Mouse (Mus musculus): ENCODE data around the gene Lrmp. TPM values are rescaled to one million over a fixed set of nuclear protein-coding genes. Genes with fewer than 3 reads are reported as not detected.

Lrmp gene
- polyA plus RNA-seq, 1 experiment from 2014 or later, result 15.2 TPM

DNA sequence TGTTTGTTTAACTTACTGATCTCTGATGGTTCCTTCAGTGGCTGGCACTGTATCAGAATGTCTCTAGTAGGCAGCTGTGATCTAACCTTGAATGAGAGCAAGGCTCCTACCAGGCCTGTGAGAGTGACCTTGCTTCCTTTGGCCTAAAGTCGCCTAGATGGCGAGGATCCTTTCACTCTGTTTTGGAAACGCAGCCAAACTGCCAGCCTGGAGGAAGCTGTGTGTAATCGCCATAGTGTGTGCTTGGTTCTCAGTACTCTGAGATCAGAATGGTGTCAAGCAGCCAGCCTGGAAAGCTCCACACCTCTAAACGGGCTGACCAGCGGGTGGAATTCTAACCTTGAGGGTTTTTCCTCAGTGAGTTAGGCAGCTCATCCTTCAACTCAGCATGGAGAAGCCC lies 2.6 kb upstream of the Lrmp start:
- no peak overlapping the region for H3K4me3 ChIP-seq (ENCODE audit: low read depth, low read length)
- TF ChIP-seq EP300 (optimal IDR thresholded peaks at IDR 0.05), result no peak
- TF ChIP-seq CTCF (IDR thresholded peaks at IDR 0.05; ENCODE audit: low read depth), result no peak
- DNase-seq (ENCODE audit: low spot score) (no peak), ATAC-seq (ENCODE audit: low FRiP score, low TSS enrichment) (no peak)
- H3K9ac ChIP-seq (ENCODE audit: low read length), result no peak overlapping the region
- H3K27me3 ChIP-seq (ENCODE audit: control insufficient read depth, insufficient read depth, low read length), result no peaks in the 10 kb centered on the region
- H3K27ac ChIP-seq (replicated peaks), result no peak overlapping the region
- 50% methylated on average over 6 of the region's 6 CpGs for WGBS
- no peaks in the 10 kb centered on the region for H3K4me1 ChIP-seq (replicated peaks; ENCODE audit: control insufficient read depth, insufficient read depth)
- H3K4me2 ChIP-seq (replicated peaks; ENCODE audit: low read depth), result no peak overlapping the region
- H3K36me3 ChIP-seq (ENCODE audit: control insufficient read depth, insufficient read depth, low read length), result no peaks in the 10 kb centered on the region
- no peaks in the 10 kb centered on the region for H3K9me3 ChIP-seq (ENCODE audit: control insufficient read depth, low read length)

DNA sequence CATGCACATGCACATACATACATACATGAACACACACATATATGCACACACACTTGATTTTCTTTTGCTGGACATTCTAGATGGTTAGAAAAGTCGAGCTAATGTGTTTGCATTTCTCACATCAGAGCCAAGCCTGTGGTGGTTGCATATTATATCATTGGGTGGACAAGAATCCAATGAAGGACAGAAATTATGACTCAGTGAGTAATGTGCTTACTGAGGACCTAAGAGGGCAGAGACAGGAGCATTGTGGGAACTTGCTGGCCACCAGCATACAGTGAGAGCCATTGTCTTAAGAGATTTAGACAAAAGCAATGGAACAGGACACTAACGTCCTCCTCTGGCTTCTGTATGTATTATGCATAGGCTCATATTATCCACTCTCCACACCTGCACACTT lies 892 bp upstream of the Lrmp start:
- Histone ChIP-seq H3K4me3 (ENCODE audit: low read depth, low read length) (no peak overlapping the region), H3K36me3 (ENCODE audit: control insufficient read depth, insufficient read depth, low read length) (no peaks in the 10 kb centered on the region), H3K27me3 (ENCODE audit: control insufficient read depth, insufficient read depth, low read length) (no peaks in the 10 kb centered on the region), H3K27ac (replicated peaks) (no peak overlapping the region), H3K9ac (ENCODE audit: low read length) (no peak overlapping the region), H3K4me2 (replicated peaks; ENCODE audit: low read depth) (no peak overlapping the region), H3K4me1 (replicated peaks; ENCODE audit: control insufficient read depth, insufficient read depth) (no peaks in the 10 kb centered on the region), H3K9me3 (ENCODE audit: control insufficient read depth, low read length) (no peaks in the 10 kb centered on the region)
- DNase-seq (ENCODE audit: low spot score), result no peak
- 70% methylated on average over 2 of the region's 2 CpGs for WGBS
- TF ChIP-seq EP300 (optimal IDR thresholded peaks at IDR 0.05), result no peak
- no peak for TF ChIP-seq CTCF (IDR thresholded peaks at IDR 0.05; ENCODE audit: low read depth)
- no peak for ATAC-seq (ENCODE audit: low FRiP score, low TSS enrichment)

DNA sequence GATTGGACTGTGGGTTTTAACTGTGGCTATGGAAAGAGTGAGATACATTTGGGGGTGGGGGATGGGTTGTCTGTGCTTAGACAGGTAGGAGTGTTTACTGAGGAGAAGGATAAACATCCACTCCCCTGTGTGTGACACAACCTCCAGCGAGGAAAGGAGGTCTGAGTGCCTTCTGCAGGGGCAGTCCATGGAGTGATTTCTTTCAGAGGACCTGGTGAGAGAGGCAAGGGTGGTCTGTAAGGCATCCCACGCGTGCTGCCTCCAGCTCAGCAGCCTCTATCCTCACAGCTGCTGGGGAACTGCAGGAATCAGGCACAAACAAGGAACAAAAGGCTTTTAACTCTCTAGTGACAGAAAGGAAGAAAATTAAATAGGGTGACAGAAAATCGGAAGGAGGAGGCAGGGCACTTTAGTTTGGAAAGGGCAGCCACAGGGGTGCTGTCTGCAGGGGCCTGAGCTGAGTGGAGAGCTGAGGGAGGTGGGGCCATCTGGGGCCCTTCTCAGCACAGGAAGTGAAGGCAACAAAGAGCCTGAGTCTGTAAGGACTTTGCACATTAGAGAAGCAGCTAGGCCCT lies 732 bp downstream of the Lrmp start:
- H3K9ac ChIP-seq (ENCODE audit: low read length), result no peak overlapping the region
- H3K4me1 ChIP-seq (replicated peaks; ENCODE audit: control insufficient read depth, insufficient read depth), result no peaks in the 10 kb centered on the region; the same call in 1 of the 2 replicates
- H3K4me3 ChIP-seq (ENCODE audit: low read depth, low read length), result no peak overlapping the region
- H3K4me2 ChIP-seq (replicated peaks; ENCODE audit: low read depth), result no peak overlapping the region
- TF ChIP-seq CTCF (IDR thresholded peaks at IDR 0.05; ENCODE audit: low read depth) (no peak), EP300 (optimal IDR thresholded peaks at IDR 0.05) (no peak)
- H3K27ac ChIP-seq (replicated peaks), result 0 out of 2 replicates have a peak overlapping the region, but pooled peaks have one; percentile 8
- DNase-seq (ENCODE audit: low spot score), result peak; percentile 31
- WGBS, result 16% methylated on average over 4 of the region's 4 CpGs
- no peaks in the 10 kb centered on the region for H3K9me3 ChIP-seq (ENCODE audit: control insufficient read depth, low read length)
- no peaks in the 10 kb centered on the region for H3K36me3 ChIP-seq (ENCODE audit: control insufficient read depth, insufficient read depth, low read length)
- ATAC-seq (ENCODE audit: low FRiP score, low TSS enrichment), result no peak
- H3K27me3 ChIP-seq (ENCODE audit: control insufficient read depth, insufficient read depth, low read length), result no peaks in the 10 kb centered on the region

DNA sequence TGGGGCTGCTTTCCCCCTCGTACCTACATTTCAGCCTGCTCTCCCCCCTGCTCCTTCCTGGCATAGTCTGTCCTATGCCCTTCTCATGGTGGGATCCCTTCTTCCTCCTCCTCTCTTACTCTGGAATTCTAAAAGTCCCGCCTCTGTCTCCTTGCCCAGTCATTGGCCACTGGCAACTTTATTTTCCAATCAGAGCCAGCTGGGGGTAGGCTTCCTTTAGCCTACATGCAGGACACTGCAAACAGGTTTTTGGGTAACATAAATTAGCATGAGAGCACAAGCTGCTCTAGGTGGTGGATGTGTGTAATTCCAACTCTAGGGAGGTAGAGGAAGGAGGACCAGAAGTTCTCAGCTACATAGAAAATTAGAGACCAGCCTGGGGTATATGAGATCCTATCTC lies 4.6 kb downstream of the Lrmp start:
- no peak for DNase-seq (ENCODE audit: low spot score)
- ATAC-seq (ENCODE audit: low FRiP score, low TSS enrichment), result no peak
- Histone ChIP-seq H3K27me3 (ENCODE audit: control insufficient read depth, insufficient read depth, low read length) (no peaks in the 10 kb centered on the region), H3K27ac (replicated peaks) (no peak overlapping the region), H3K4me2 (replicated peaks; ENCODE audit: low read depth) (no peak overlapping the region), H3K9me3 (ENCODE audit: control insufficient read depth, low read length) (no peaks in the 10 kb centered on the region), H3K4me1 (replicated peaks; ENCODE audit: control insufficient read depth, insufficient read depth) (no peaks in the 10 kb centered on the region; the same call in 1 of the 2 replicates), H3K36me3 (ENCODE audit: control insufficient read depth, insufficient read depth, low read length) (no peaks in the 10 kb centered on the region), H3K9ac (ENCODE audit: low read length) (no peak overlapping the region), H3K4me3 (ENCODE audit: low read depth, low read length) (no peak overlapping the region)
- TF ChIP-seq CTCF (IDR thresholded peaks at IDR 0.05; ENCODE audit: low read depth), result no peak
- WGBS, result 63% methylated on average over 2 of the region's 2 CpGs

DNA sequence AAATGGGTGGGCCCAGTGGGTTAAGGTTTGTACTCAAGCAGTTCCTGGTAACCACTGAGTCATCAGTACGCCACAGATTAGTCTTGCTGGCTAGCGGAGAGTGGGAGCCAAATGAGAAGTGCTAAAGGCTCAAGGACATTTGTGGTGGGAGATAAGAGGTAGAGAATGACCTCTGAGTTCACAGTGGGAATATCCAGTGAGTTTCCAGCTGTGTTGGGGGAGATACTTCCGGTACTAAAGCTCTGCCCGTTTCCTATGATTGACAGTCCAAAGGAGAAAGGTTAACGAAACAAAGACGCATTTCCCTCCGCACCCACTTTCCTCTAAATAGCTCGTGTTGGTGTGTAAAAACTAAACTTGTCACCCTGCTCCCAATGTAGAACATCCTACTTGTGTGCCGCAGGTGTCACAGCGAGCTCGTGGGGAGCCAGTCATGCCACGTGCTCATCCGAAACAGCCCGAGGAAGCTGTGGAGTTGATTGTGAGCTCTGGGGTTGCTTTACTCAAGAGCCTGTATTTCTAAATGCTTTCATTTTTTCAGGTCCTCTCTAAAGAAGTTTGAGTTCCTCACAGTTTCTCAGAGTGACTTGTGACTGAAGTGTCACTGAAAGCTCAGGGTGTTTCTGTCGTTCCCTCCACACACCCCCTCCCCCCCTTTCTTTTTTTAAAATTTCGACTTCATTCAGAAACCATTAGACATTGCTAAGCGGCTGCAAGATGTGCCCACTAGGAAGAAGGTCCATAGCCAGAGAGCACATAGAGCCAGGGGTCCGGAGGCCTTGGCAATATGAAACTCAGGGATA lies 5.5 kb downstream of the Lrmp start:
- no peaks in the 10 kb centered on the region for H3K36me3 ChIP-seq (ENCODE audit: control insufficient read depth, insufficient read depth, low read length)
- no peak for TF ChIP-seq EP300 (optimal IDR thresholded peaks at IDR 0.05)
- no peak for TF ChIP-seq CTCF (IDR thresholded peaks at IDR 0.05; ENCODE audit: low read depth)
- no peak overlapping the region for H3K4me3 ChIP-seq (ENCODE audit: low read depth, low read length)
- no peak overlapping the region for H3K9ac ChIP-seq (ENCODE audit: low read length)
- H3K4me1 ChIP-seq (replicated peaks; ENCODE audit: control insufficient read depth, insufficient read depth), result no peaks in the 10 kb centered on the region; the same call in 1 of the 2 replicates
- no peak overlapping the region for H3K4me2 ChIP-seq (replicated peaks; ENCODE audit: low read depth)
- peak; percentile 87 for ATAC-seq (ENCODE audit: low FRiP score, low TSS enrichment)
- DNase-seq (ENCODE audit: low spot score), result peak; percentile 27
- no peak overlapping the region for H3K27ac ChIP-seq (replicated peaks)
- no peaks in the 10 kb centered on the region for H3K9me3 ChIP-seq (ENCODE audit: control insufficient read depth, low read length)
- H3K27me3 ChIP-seq (ENCODE audit: control insufficient read depth, insufficient read depth, low read length), result no peaks in the 10 kb centered on the region
- WGBS, result 45% methylated on average over 18 of the region's 18 CpGs

Data from stomach, postnatal 0 days (tissue).